Mouse (Mus musculus): ENCODE measurements around the gene Pten. TPM values are rescaled to one million over a fixed set of nuclear protein-coding genes. Genes with fewer than 3 reads are reported as not detected.

The Pten gene
- polyA plus RNA-seq, 1 experiment = 38.1 TPM

GRCm38 (mm10) chr19:32866765-32867164, 109.5 kb downstream of the Pten start:
- no peak overlapping the region for H3K27ac ChIP-seq (ENCODE audit: insufficient read depth, low read length)
- H3K4me3 ChIP-seq (replicated peaks; ENCODE audit: insufficient read depth, low read depth, low read length) = no peak overlapping the region
- H3K4me1 ChIP-seq (ENCODE audit: control insufficient read depth, insufficient read depth, low read length) = no peaks in the 10 kb centered on the region
- no peak for DNase-seq
- 4% methylated on average over 13 of the region's 13 CpGs for WGBS
- no peak for TF ChIP-seq CTCF (IDR thresholded peaks at IDR 0.05; ENCODE audit: borderline replicate concordance, insufficient read depth, low read depth, low read length)
- no peak for TF ChIP-seq POLR2A (IDR thresholded peaks at IDR 0.05; ENCODE audit: borderline replicate concordance, insufficient read depth, low read length)
- no peaks in the 10 kb centered on the region; the same call in 1 of the 2 replicates for H3K27me3 ChIP-seq (ENCODE audit: control insufficient read depth, insufficient read depth, low read length)

GRCm38 (mm10) chr19:32867181-32867897, 110.0 kb downstream of the Pten start:
- Histone ChIP-seq H3K4me3 (replicated peaks; ENCODE audit: insufficient read depth, low read depth, low read length) (no peak overlapping the region), H3K27ac (ENCODE audit: insufficient read depth, low read length) (no peak overlapping the region), H3K4me1 (ENCODE audit: control insufficient read depth, insufficient read depth, low read length) (no peaks in the 10 kb centered on the region), H3K27me3 (ENCODE audit: control insufficient read depth, insufficient read depth, low read length) (no peaks in the 10 kb centered on the region; the same call in 1 of the 2 replicates)
- TF ChIP-seq POLR2A (IDR thresholded peaks at IDR 0.05; ENCODE audit: borderline replicate concordance, insufficient read depth, low read length) (no peak), CTCF (IDR thresholded peaks at IDR 0.05; ENCODE audit: borderline replicate concordance, insufficient read depth, low read depth, low read length) (no peak)
- no peak for DNase-seq
- 13% methylated on average over 18 of the region's 18 CpGs for WGBS

DNA sequence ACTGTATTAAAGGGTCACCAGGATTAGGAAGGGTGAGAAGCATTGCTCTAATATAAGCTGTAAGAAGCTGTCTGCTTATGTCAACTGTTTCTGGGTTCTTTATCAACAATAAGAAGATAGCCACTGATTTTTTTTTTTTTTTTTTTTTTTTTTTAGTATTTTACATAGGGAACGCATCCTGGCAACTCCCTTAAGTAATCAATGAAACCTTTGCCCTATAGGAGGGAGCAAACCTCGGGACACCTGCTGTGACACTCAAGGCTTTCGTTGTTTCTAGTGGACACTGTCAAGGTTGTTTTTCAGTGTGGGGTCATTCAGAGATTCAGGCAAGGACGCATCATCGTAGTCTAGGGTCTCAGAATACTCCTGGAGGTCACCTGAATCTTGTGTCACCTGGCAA, 111.3 kb downstream of the Pten start:
- WGBS = 56% methylated on average over 5 of the region's 5 CpGs
- Histone ChIP-seq H3K4me3 (replicated peaks; ENCODE audit: insufficient read depth, low read depth, low read length) (no peak overlapping the region), H3K27ac (ENCODE audit: insufficient read depth, low read length) (no peak overlapping the region), H3K4me1 (ENCODE audit: control insufficient read depth, insufficient read depth, low read length) (no peaks in the 10 kb centered on the region), H3K27me3 (ENCODE audit: control insufficient read depth, insufficient read depth, low read length) (no peaks in the 10 kb centered on the region; the same call in 1 of the 2 replicates)
- TF ChIP-seq POLR2A (IDR thresholded peaks at IDR 0.05; ENCODE audit: borderline replicate concordance, insufficient read depth, low read length) = no peak
- TF ChIP-seq CTCF (IDR thresholded peaks at IDR 0.05; ENCODE audit: borderline replicate concordance, insufficient read depth, low read depth, low read length) = no peak
- DNase-seq = no peak

- H3K4me3 ChIP-seq (replicated peaks; ENCODE audit: insufficient read depth, low read depth, low read length) = no peak overlapping the region
- no peaks in the 10 kb centered on the region; the same call in 1 of the 2 replicates for H3K27me3 ChIP-seq (ENCODE audit: control insufficient read depth, insufficient read depth, low read length)
- no peak overlapping the region for H3K27ac ChIP-seq (ENCODE audit: insufficient read depth, low read length)
- TF ChIP-seq CTCF (IDR thresholded peaks at IDR 0.05; ENCODE audit: borderline replicate concordance, insufficient read depth, low read depth, low read length) (no peak), POLR2A (IDR thresholded peaks at IDR 0.05; ENCODE audit: borderline replicate concordance, insufficient read depth, low read length) (no peak)
- no peaks in the 10 kb centered on the region for H3K4me1 ChIP-seq (ENCODE audit: control insufficient read depth, insufficient read depth, low read length)
- WGBS = 42% methylated on average over 10 of the region's 10 CpGs
- no peak for DNase-seq
Measured at GRCm38 (mm10) chr19:32869053-32869680, 111.9 kb downstream of the Pten start.

GRCm38 (mm10) chr19:32873904-32874637, 116.8 kb downstream of the Pten start:
- H3K27ac ChIP-seq (ENCODE audit: insufficient read depth, low read length) = no peak overlapping the region
- WGBS = 24% methylated on average over 7 of the region's 7 CpGs
- H3K27me3 ChIP-seq (ENCODE audit: control insufficient read depth, insufficient read depth, low read length) = no peaks in the 10 kb centered on the region; the same call in 1 of the 2 replicates
- no peak for TF ChIP-seq POLR2A (IDR thresholded peaks at IDR 0.05; ENCODE audit: borderline replicate concordance, insufficient read depth, low read length)
- no peak for TF ChIP-seq CTCF (IDR thresholded peaks at IDR 0.05; ENCODE audit: borderline replicate concordance, insufficient read depth, low read depth, low read length)
- DNase-seq = no peak
- H3K4me3 ChIP-seq (replicated peaks; ENCODE audit: insufficient read depth, low read depth, low read length) = no peak overlapping the region
- no peaks in the 10 kb centered on the region for H3K4me1 ChIP-seq (ENCODE audit: control insufficient read depth, insufficient read depth, low read length)

Other genes starting within 250 kb of the Pten start
- gene Papss2, start 161.7 kb upstream of the Pten start, polyA plus RNA-seq (2012; rRNA removed) = 4.9 TPM in 2 replicates
- gene Atad1, start 17.7 kb upstream of the Pten start, polyA plus RNA-seq (2012; rRNA removed) = 77.2 and 85.3 TPM in 2 replicates